Mouse (Mus musculus) forebrain, embryonic 15.5 days (tissue): ENCODE data around the gene Robo3. TPM values are rescaled to one million over a fixed set of nuclear protein-coding genes. Genes with fewer than 3 reads are reported as not detected.

Experiments used
- ATAC-seq: fragments of 200-750 bp; cut with Nextera tagmentation; replicated peaks from 2 replicates; pipeline ENCODE4 v1.8.0; 2017; ENCODE audit warnings: mild to moderate bottlenecking, moderate TSS enrichment, moderate library complexity
- H3K27ac ChIP-seq: fragments of 300-500 bp; sonication (generic); replicated peaks from 2 replicates; pipeline ENCODE4 v1.5.1; 2015; ENCODE audit warnings: mild to moderate bottlenecking, inconsistent platforms
- H3K27me3 ChIP-seq: fragments of 300-500 bp; sonication (generic); 2 replicates; pipeline ENCODE4 v1.6.1; 2015; ENCODE audit warnings: inconsistent platforms
- H3K36me3 ChIP-seq: fragments of 300-500 bp; sonication (generic); 2 replicates; pipeline ENCODE4 v1.6.1; 2015; ENCODE audit warnings: mild to moderate bottlenecking, inconsistent platforms
- H3K4me1 ChIP-seq: fragments of 300-500 bp; sonication (generic); 2 replicates; pipeline ENCODE4 v1.6.1; 2015; ENCODE audit warnings: inconsistent platforms
- H3K4me2 ChIP-seq: fragments of 300-500 bp; sonication (generic); replicated peaks from 2 replicates; pipeline ENCODE4 v1.6.1; 2015; ENCODE audit warnings: mild to moderate bottlenecking, inconsistent platforms
- H3K4me3 ChIP-seq: fragments of 300-500 bp; sonication (generic); 2 replicates; pipeline ENCODE4 v1.5.1; 2015; ENCODE audit warnings: mild to moderate bottlenecking, inconsistent platforms
- H3K9ac ChIP-seq: fragments of 300-500 bp; sonication (generic); replicated peaks from 2 replicates; pipeline ENCODE4 v1.6.1; 2015; ENCODE audit warnings: mild to moderate bottlenecking, inconsistent platforms
- H3K9me3 ChIP-seq: fragments of 300-500 bp; sonication (generic); 2 replicates; pipeline ENCODE4 v1.6.1; 2016; ENCODE audit warnings: inconsistent platforms
- WGBS: fragments of 180-500 bp; shearing (Covaris S2); methylation state at CpG from one replicate; pipeline ENCODE4 v1.1.7; 2015; ENCODE audit warnings: mixed read lengths; 5-methylcytosine and 5-hydroxymethylcytosine counted together
- polyA plus RNA-seq: library from polyadenylated mRNA; unstranded; fragments of >200 nt; fragmentation: Nextera tagmentation; extraction: Ambion mirVana; gene quantifications from 2 replicates; pipeline ENCODE4 v1.2.1, GENCODE M21; 2015

Robo3 gene
- polyA plus RNA-seq, 1 experiment from 2014 or later = 1.6 TPM

DNA sequence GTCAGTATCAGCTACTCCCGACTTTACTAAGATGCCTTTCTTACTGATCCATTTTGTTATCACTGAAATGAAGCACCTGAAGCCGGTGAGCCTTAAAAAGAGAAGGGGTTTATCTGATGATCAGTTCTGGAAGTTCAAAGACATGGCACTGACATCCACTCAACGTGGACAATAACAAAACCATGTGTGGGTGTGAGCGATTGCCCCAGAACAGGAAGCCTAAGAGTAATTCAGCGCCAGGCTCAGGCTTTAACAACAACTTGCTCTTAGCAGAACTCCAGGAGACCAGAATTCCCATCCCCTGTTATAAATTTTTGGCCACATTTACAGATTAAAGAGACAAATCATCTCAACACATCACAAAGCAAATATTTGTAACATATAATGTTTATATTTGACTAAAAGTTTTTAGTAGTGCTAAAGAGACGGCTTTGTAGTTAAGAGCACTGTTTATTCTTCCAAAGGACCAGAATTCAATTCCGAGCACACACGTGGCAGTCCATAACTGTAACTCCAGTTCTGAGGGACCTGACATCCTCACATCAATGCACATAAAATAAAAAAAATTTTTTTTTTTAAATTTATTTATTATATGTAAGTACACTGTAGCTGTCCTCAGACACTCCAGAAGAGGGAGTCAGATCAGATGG lies 39.4 kb downstream of the Robo3 start:
- Histone ChIP-seq H3K27ac (no peak overlapping the region), H3K4me2 (no peak overlapping the region), H3K9me3 (no peaks in the 10 kb centered on the region), H3K4me1 (no peaks in the 10 kb centered on the region), H3K4me3 (no peak overlapping the region), H3K27me3 (no peaks in the 10 kb centered on the region), H3K36me3 (no peaks in the 10 kb centered on the region), H3K9ac (no peak overlapping the region)
- 79% methylated on average over 8 of the region's 8 CpGs for WGBS
- no peak for ATAC-seq

DNA sequence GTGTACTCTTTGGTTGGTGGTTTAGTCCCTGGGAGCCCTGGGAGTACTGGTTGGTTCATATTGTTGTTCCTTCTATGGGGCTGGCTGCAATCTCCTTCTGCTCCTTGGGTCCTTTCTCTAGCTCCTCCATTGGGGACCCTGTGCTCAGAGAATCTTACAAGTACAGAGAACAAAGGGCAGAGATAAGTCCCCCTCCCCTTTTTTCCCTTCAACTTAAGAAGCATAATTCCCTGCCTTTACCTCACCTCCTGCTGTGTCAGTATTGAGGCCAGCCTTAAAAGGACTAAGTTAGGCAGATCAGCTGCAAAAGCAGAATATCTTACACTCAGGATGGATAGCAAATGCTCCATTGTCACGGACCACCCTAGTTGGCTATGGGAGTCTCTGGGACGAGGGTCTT lies 41.0 kb downstream of the Robo3 start:
- 64% methylated on average over 2 of the region's 2 CpGs for WGBS
- Histone ChIP-seq H3K36me3 (no peaks in the 10 kb centered on the region), H3K9me3 (no peaks in the 10 kb centered on the region), H3K4me1 (no peaks in the 10 kb centered on the region), H3K27me3 (no peaks in the 10 kb centered on the region), H3K27ac (no peak overlapping the region), H3K4me3 (no peak overlapping the region), H3K4me2 (no peak overlapping the region), H3K9ac (no peak overlapping the region)
- ATAC-seq = no peak

DNA sequence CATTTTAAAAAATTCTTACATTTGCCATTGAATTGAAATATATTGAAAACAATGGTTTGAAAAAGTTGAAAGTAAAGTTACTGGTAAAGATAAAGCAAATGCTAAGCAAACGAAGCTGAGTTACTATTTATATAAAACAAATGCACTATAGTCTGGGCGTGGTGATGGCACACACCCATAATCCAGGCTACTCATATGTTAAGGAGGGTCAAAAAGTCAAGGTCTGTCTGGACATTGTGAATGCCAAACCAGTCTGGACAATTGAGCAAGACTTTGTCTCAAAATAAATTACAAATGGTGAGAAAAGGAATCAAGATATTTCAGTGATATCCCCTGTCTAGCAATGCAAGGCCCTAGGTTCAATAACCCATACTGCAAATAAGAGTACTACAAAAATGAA lies 42.2 kb downstream of the Robo3 start:
- no peak overlapping the region for H3K9ac ChIP-seq
- 81% methylated on average over 2 of the region's 2 CpGs for WGBS
- H3K9me3 ChIP-seq = no peaks in the 10 kb centered on the region
- no peak for ATAC-seq
- H3K4me2 ChIP-seq = no peak overlapping the region
- H3K4me1 ChIP-seq = no peaks in the 10 kb centered on the region
- H3K4me3 ChIP-seq = no peak overlapping the region
- H3K27ac ChIP-seq = no peak overlapping the region
- no peaks in the 10 kb centered on the region for H3K27me3 ChIP-seq
- H3K36me3 ChIP-seq = no peaks in the 10 kb centered on the region

DNA sequence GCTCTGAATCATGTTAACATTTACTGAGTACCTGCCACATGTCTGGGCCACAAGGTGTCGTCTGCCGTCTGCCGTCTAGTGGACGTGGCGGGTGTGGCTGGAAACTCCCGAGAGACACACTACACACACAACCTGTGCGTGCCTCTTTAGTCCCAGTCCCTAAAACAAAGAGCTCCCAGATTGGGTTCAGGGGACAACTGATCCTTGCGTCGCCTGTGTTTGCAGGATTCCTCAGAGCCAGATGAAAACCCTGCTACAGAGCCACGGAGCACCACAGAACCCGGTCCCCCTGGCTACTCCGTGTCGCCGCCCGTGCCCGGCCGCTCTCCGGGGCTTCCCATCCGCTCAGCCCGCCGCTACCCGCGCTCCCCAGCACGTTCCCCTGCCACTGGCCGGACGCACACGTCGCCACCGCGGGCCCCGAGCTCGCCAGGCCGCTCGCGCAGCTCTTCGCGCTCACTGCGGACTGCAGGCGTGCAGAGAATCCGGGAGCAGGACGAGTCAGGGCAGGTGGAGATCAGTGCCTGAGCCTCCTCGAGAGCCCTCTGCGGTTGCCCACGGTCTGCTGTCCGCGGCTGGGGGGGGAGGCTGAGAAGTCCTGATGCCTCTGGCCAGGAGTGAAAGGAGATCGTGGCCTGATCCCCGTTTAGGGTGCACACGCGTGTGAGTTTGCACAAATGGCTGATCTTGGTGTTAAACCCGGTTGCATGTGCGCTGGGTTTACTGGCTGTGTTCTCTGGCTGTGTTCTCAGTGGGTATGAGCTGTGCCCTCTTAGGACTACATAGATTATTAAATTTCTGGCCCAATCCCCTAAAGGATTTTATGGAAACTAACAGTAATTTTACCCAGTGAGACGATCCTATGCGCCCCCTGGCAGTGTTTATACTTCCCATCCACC lies 48.5 kb downstream of the Robo3 start:
- Histone ChIP-seq H3K9ac (peak overlapping the region; percentile 67), H3K4me2 (peak overlapping the region; percentile 75), H3K27ac (0 out of 2 replicates have a peak overlapping the region, but pooled peaks have one; percentile 9), H3K4me3 (peak overlapping the region; percentile 53), H3K36me3 (no peaks in the 10 kb centered on the region), H3K9me3 (no peaks in the 10 kb centered on the region), H3K4me1 (peaks cover 8% of the 10 kb centered on the region), H3K27me3 (no peaks in the 10 kb centered on the region)
- ATAC-seq = peak; percentile 86
- 7% methylated on average over 54 of the region's 54 CpGs for WGBS

DNA sequence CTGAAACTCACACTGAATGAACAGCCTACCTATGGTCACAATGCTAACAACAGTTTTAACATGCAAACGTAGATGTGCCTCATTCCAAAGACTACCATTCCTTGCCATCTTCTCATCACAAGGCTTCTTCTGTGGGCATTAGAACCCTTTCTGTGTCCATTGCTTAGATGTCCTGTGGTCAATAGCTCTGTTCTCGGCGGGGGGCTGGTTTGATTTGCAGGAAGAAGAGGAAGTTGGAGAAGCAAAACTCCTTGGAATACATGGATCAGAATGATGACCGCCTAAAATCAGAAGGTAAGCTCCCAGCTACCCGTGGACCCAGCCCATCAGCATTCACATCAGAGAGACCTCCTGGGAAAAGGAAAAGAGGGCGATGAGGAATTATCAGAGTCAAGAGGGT lies 49.9 kb downstream of the Robo3 start:
- WGBS = 94% methylated on average over 6 of the region's 6 CpGs
- Histone ChIP-seq H3K4me1 (peaks cover 8% of the 10 kb centered on the region), H3K36me3 (no peaks in the 10 kb centered on the region), H3K9me3 (no peaks in the 10 kb centered on the region), H3K27ac (no peak overlapping the region), H3K27me3 (no peaks in the 10 kb centered on the region), H3K4me2 (no peak overlapping the region), H3K4me3 (no peak overlapping the region), H3K9ac (no peak overlapping the region)
- ATAC-seq = no peak

DNA sequence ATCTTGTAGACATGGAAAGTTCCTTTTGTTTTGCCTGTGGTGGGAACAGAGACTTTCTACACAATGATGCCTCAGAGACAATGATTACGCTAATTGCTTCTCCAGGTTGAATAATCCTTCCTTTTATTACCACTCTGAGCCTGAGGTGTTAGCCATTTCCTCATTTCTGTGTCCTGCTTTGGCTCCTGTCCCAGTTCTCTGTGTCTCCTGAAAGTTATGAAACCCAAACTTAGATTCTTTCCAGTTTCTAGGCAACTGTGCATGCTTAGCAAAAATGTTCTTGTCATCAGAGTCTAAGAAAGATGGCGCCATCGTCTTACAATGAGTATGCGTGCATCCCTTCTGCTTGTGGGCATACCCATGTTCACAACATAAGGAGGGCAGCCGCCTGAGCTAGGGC lies 57.3 kb downstream of the Robo3 start:
- H3K4me1 ChIP-seq = no peaks in the 10 kb centered on the region
- no peaks in the 10 kb centered on the region for H3K36me3 ChIP-seq
- WGBS = 78% methylated on average over 5 of the region's 5 CpGs
- H3K27me3 ChIP-seq = no peaks in the 10 kb centered on the region
- H3K4me2 ChIP-seq = no peak overlapping the region
- H3K4me3 ChIP-seq = no peak overlapping the region
- H3K9me3 ChIP-seq = no peaks in the 10 kb centered on the region
- ATAC-seq = no peak
- H3K27ac ChIP-seq = no peak overlapping the region
- H3K9ac ChIP-seq = no peak overlapping the region

DNA sequence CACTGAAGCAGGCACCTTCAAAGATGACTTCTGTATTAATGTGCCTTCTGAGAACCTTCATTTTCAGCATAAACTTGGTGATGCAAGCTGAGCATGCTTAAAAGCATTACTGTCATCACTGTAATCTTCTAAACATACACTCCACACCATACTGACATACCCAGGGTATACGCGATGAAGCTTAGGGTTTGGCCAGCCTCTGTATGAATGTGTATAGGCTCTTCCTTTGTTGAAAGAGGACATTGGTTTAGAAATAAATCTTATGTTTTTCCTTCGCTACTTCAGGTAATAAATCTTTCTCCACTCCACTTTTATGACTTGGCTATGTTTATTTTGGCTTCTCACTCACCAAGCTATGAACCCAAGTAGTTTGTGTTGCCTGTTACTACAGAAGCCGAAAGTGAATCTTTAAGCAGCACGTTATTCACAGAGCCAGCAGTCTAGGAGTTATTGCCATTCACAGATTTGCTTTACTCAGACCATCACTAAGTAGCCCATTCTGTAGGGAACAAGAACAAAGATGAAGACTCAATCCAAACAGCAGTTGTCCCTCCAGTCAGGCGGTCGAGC lies 61.7 kb downstream of the Robo3 start:
- Histone ChIP-seq H3K9me3 (no peaks in the 10 kb centered on the region), H3K36me3 (no peaks in the 10 kb centered on the region), H3K4me2 (no peak overlapping the region), H3K27me3 (no peaks in the 10 kb centered on the region), H3K4me1 (no peaks in the 10 kb centered on the region), H3K4me3 (no peak overlapping the region), H3K27ac (no peak overlapping the region), H3K9ac (no peak overlapping the region)
- no peak for ATAC-seq
- WGBS = 90% methylated on average over 7 of the region's 7 CpGs

DNA sequence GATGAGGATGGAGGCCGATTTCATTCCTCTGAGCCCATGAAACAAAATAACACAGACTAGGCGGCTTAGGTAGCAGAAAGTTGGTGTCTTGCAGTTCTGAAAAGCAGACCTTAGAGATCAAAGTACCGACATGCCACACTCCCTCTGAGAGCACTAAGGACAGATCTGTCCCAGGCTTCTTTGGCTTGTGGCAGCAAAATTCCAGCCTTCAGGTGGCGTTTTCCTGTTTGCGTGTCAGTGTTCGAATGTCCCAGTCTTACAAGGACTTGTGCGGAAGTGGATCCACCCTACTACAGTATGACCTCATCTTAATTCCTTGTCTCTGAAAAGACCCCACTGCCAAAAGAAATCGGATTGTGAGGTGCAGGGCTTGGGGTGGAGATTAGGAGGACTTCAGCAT lies 64.2 kb downstream of the Robo3 start:
- Histone ChIP-seq H3K9ac (no peak overlapping the region), H3K4me2 (no peak overlapping the region), H3K4me1 (no peaks in the 10 kb centered on the region), H3K4me3 (no peak overlapping the region), H3K27ac (no peak overlapping the region), H3K9me3 (no peaks in the 10 kb centered on the region), H3K27me3 (no peaks in the 10 kb centered on the region), H3K36me3 (no peaks in the 10 kb centered on the region)
- ATAC-seq = no peak
- WGBS = 82% methylated on average over 8 of the region's 8 CpGs

DNA sequence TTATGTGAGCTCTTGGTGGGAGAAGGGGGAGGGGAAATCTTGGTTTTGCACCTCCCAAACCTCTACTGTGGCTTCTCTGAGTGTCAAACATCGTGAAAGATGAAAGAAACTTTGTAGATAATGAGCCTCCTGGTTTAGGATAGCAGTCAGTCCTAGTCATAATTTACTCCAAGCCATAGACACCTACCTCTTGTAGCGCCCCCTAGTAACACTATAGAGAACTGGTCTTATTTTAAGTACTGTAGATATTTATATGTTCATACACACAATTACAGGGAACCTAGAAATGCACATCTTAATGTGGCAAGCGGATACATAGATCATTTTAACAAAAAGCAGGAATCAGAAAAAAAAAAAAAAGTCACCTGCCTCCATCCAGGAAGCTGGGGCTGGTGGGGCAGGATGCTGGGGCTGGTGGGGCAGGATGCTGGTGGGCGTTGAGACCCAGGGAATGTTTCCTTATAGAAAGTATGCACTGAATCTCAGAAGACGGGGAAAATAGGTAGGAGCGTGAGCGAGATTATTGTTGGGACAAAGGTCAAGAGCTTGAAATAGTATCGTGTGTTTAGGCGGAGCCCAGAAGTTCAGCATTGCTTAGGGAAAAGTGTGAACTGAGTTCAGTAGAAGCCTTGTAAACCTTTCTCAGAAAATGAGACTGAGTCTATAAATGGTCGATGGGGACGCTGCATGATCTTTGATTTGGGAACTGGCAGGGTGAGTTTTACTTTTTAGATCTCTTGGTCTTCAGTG lies 64.8 kb downstream of the Robo3 start:
- H3K27ac ChIP-seq = peak overlapping the region; percentile 45; the same call in 1 of the 2 replicates
- H3K4me3 ChIP-seq = no peak overlapping the region
- no peaks in the 10 kb centered on the region for H3K4me1 ChIP-seq
- no peaks in the 10 kb centered on the region for H3K36me3 ChIP-seq
- H3K4me2 ChIP-seq = no peak overlapping the region
- no peaks in the 10 kb centered on the region for H3K27me3 ChIP-seq
- H3K9ac ChIP-seq = no peak overlapping the region
- no peak for ATAC-seq
- WGBS = 83% methylated on average over 11 of the region's 11 CpGs
- no peaks in the 10 kb centered on the region for H3K9me3 ChIP-seq

DNA sequence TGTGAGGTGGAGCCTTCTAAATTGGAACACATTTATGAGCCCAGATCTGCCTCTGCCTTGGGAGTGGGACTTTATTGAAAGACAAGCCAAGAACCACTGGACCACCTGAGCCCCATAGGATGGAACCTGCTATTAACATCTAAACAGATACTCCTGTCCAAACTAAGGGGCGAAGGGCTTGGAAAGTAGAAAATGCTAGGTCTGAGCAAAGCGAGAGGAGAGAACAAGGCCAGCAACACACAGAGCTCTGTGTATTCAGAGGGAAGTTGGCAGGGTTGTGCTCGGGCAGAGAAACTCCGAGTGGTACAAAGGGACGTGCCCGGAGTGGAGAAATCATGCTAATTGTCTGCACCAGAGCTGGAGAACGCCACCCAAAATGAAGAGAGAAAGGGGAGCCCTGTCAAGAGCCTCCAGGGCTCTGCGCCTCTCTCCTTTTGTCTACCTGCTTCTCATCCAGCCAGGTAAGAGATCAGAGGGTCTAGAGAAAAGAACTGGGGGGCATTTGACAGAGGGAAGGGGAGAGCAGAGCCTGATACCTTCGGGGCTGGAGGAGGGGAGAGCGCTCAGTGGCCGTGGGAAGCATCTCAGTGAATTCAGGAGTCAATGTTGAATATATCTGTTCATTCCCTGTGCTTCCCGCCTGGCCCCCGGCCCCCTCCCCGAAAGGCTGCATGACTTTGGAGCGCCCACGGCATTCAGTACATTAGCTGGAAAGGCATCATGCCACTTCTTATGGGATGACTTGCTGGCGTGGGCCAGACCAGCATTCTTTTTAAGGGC lies 65.6 kb downstream of the Robo3 start, which contains the start of gene Hepacam:
Gene Hepacam, plus strand, starts transcription at position 51 of the 780 bp plus-strand sequence.
- Histone ChIP-seq H3K9me3 (no peaks in the 10 kb centered on the region), H3K4me3 (no peak within 1 kb of the TSS), H3K4me2 (no peak within 1 kb of the TSS), H3K36me3 (no peaks in the 10 kb centered on the region), H3K4me1 (no peaks in the 10 kb centered on the region), H3K27ac (peak within 1 kb of the TSS; percentile 45), H3K9ac (no peak within 1 kb of the TSS), H3K27me3 (no peaks in the 10 kb centered on the region)
- 74% methylated on average over 17 of the region's 17 CpGs for WGBS
- ATAC-seq = peak; percentile 75

DNA sequence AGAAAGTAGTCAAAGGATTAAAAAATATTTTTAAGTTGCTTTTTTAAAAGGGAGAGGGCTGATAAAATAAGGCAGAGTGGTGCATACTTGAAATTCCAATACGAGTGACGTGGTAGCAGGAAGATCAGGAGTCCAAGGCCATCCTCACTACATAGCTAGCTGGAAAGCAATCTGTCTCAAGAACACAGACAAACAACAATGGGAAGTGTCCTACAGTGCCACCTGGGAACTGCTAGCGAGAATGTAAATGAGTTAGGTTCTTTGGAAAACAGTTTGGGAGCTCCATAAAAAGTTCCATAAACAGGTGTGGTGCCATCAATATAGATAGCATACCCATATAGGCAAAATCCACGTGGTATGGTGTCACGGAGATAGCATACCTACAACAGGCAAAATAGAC lies 67.3 kb downstream of the Robo3 start:
- Histone ChIP-seq H3K27me3 (no peaks in the 10 kb centered on the region), H3K36me3 (no peaks in the 10 kb centered on the region), H3K4me1 (no peaks in the 10 kb centered on the region), H3K4me3 (no peak overlapping the region), H3K27ac (no peak overlapping the region), H3K4me2 (no peak overlapping the region), H3K9ac (no peak overlapping the region), H3K9me3 (no peaks in the 10 kb centered on the region)
- no peak for ATAC-seq
- WGBS = 75% methylated on average over 5 of the region's 5 CpGs
